Mouse (Mus musculus) cerebellum, adult 9-10 months (tissue): ENCODE results near the gene Akr1cl.
"Not testable (repeated sequence)": the region's sequence is repeated elsewhere in the genome, so short reads cannot be mapped to it uniquely, and the experiment has no call there.

ENCODE experiments used
- DNase-seq: peaks from one replicate; pipeline ENCODE4 v3.0.0; 2022

The Akr1cl gene

DNA sequence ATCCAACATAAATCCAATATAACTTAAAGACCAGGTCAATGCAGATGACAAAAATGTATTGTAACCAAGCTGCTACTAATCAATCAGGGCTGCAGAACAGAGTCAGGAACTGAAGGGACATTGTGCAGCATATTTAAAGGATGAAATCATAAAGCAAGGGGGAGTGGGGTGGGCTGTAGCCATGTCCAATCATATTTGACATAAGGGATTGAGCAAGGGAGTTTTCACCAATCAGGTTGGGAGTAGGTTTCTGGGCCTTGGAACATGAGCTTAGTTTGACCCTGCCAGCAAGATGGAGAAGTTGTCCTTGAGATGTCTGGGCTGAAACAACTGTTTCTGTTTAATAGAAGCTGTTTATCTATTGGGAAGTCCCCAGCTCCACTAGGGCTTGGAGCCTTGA is at the start of gene Akr1cl:
TSS of gene Akr1cl (minus strand) at position 119 of the 400 bp plus-strand sequence.
- no peak for DNase-seq

DNA sequence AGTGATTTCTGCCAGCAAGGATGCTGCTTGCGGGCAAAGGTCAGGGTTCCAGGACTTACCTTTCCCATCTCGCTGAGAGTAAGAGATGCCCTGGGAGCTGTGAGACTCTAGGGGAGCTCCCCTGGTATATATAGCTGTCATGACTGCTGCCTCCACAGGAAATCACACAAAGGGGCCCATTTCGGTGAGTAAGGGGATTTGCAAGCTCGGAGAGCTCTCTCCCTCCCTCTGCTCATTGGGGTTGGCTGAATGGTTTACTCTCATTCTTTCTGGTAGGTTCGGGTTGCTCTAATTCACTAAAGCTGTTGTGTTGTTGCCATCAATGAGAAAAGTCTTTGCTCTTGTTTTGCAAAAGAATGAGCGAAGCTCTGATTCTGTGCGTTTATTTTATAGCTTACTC is 49.6 kb upstream of the Akr1cl start, which contains the start of gene Crygb:
TSS of gene Crygb (minus strand) at position 101 of the 400 bp plus-strand sequence.
- no peak for DNase-seq

DNA sequence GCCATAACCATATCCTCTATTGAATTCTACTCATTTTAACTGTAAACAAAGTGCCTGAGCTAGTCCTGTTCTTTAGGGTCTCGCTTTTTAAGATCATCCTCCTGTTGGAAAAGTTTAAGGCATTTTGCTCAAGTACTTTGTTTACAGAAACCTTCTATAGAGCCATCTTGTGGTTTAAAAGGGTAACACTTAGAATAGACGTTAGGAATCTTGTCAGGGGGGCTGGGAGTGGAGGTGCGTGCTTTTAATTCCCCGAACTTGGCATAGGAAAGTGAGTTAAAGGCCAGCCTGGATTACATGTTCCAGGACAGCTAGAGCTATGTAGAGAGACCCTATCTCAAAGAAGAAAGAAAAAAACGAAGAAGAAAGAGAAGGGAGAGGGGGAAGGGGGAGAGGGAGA is 43.0 kb upstream of the Akr1cl start:
- no peak for DNase-seq

DNA sequence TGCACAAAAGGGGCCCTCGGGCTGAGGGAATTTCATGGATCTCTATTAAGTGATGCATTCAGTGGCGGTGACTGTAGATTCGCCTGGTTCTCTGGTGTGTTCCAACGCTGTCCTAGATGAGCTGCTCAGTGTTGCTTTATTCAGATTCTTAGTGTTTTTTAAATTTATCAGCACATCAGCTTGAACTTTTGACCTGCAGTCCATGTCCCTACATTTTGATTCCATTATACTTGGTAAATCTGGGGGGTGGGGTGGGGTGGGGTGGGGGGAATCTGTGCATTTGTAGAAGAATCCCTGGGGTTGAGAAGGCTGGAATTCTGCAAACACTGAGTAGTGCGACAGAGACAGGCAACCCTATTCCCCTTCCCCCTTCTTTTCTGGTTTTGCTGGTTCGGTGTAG is 41.0 kb upstream of the Akr1cl start, which contains the start of gene Crygc:
TSS of gene Crygc (minus strand) at position 101 of the 400 bp plus-strand sequence.
- DNase-seq, result no peak

DNA sequence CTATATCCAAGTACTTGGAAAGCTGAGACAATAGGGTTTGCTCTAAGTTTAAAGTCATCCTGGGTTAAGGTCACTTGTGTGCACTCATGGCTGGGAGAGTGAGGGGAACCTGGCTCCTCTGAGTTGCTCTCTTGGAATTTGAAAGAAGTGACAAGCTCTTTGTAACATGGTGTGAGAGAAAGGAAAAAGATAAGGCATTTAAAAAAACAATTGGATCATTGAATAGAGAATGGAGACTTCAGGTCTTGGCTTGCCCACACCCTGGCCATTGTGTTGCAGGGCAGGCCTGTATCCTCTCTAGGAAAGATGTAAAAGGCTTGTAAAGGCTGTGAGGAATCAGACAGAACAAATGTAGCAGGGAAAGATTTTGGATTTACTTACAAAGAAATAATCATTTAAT is 35.3 kb upstream of the Akr1cl start:
- no peak for DNase-seq

DNA sequence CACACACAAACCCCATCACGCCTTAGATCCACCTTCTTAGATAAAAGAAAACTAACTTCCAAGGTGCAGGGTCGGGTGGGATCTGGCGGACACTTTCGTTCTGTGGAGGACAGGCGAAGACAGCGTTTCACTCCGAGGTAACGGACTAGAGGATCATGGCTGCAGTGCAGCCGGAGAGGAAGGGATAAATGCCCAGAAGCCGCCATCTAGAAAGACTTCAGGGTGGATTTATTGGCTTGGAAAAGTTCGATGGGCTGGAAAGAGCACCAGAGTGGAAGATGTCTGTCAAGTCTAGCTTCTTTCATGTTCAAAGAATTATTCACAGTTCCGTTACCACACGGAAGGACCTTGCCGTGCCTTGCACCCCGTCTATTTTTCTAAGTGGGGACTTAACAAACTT is 31.6 kb upstream of the Akr1cl start:
- DNase-seq, result no peak

GRCm38 (mm10) chr1:65063352-65063751 is 30.8 kb upstream of the Akr1cl start, which contains the start of gene Crygd:
Gene Crygd (minus strand): TSS chr1:65063452.
- no peak for DNase-seq

GRCm38 (mm10) chr1:65052140-65052539 is 19.6 kb upstream of the Akr1cl start:
- no peak for DNase-seq

DNA sequence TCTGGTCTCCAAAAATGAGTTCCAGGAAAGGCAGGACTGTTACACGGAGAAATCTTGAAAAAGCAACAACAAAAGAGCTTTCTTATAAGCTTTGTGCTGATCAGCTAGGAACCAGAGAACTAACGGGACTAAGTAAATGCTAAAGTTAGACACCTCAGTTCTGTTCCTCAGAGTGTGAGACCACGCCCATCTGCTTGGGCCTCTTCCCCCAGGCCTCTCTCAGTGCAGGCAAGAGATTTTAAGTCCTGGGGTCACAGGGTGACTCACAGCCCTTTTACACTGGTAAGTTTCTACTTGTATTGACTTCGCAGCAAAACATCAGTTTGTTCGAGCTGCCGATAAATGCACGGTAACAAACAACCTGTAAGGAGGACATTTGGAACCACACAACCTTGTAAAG is 19.1 kb upstream of the Akr1cl start:
- DNase-seq, result no peak

DNA sequence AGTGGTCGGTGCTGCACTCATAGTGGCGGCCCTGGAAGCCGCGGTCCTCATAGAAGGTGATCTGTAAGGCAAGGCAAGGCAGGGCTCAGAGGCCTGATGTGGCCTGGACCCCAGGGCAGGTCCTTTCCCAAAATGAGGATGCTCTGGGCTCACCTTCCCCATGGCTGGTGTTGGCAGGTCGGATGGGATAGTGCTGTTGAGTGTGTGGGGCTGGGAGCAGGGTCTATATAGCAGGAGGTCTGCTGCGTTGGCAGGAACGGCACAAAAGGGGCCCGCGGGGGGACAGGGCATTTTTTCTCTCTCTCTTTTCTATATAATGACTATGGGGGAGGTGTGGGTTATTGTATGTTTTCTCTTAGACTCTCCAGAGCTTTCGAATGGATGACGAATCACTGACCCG is 18.4 kb upstream of the Akr1cl start, which contains the start of gene Cryge:
TSS of gene Cryge (minus strand) at position 198 of the 400 bp plus-strand sequence.
- not testable (repeated sequence) for DNase-seq

DNA sequence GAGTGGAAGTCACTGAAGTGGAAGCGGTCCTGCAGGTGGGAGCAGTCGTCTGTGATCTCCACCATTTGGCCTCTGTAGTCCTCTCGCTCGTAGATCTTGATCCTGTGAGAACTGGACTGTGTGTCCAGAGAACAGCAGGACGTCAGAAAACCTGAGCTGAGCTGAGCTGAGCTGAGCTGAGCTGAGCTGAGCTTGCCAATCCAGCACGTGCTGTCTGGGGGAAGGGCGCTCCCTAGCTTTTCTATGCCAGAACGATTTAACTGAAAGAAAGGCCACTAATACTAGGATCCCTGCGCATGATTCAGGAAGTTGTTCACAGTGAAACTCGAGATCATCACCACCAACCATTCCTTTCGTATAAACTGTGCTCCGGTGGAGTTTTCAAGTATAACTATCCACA is 16.2 kb upstream of the Akr1cl start:
- DNase-seq, result peak; percentile 1

DNA sequence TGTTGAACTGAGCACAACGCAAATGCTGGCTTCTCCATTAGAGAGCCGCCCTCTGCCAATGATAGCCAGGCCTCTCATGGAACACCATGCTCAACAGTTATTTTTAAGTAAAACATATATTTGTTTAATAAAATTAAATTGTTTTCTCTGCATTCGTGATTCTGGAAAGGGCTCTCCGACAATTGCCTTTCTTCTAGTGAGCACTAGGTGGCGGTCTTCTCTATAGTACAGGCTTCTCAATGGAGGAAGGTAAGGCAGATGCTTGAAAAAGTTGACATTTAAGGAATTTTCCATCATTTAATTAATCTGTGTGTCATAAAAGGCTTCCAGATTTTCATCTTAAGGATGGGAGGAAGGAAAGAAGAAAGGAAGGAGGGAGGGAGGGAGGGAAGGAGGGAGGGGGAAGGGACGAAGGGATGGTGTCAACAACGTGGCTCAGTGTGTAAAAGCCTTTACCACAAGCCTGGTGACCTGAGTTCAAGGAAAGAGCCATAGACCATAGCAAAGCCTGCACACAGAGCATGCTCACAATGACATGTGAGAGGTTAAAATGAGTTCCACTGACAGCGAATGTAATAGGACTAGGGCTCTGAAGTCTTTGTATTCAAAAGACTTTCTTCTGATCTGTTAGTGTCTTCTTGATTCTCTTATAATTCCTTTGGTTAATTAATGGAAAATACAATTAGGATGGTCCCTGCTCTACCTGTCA is 14.0 kb upstream of the Akr1cl start:
- DNase-seq, result peak; percentile 24

DNA sequence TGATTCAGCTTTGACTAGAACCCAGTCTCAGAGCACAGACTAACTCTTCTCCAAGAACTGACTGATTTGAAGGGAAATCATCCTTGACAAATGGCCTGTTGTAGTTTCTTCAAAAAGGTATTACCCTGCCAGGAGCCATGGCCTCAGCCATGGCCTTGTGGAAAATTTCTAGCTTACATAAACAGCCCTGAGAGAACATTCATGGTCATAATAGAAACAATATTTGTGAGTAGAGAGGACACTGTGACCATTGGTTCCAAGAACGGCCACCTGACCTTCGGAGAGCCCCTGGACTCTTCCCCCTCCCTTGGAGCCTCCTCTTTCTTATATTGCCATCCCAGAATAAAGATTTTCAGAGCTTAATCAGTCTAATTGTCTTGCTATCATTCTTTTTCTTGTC is 10.9 kb upstream of the Akr1cl start:
- no peak for DNase-seq

GRCm38 (mm10) chr1:65041837-65042236 is 9.3 kb upstream of the Akr1cl start:
- no peak for DNase-seq

DNA sequence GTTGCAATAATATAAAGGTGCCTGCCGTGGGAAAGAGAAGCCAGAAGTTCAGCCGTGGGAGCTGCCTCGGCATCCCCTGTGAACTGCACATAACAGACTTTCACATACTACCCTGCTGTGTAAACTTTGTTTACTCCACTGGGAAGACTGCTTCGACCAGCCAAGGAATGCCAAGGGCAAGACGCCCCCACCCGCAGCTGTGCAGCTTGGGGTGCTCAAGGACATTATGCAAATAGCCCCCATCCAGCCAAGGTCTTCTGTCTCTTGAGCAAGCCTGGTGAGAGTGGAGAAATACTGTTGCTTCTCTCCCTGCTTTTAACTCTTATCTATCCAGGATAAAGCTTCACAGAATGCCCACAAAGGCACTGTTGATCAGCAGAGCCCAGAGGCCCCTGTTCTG is 8.2 kb upstream of the Akr1cl start:
- DNase-seq, result no peak

DNA sequence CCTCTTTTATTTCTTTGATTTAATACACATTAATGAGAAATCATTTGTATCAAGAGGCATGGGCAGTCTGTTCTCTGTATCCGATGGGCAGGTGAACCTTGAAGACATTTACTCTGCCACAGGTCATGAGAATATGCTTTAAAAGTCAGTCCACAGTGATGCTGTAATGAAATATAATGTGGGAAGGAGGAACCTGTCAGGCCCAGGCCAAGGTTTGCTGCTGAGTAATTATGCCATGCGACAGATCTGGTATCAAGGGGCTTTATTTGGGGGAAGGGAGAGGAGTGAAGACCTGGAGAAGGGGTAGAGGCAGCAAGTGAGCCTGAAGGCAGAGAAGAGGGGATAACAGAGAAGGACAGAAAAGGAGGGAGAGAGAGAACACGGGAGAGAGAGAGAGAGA is 7.1 kb upstream of the Akr1cl start:
- DNase-seq, result no peak

DNA sequence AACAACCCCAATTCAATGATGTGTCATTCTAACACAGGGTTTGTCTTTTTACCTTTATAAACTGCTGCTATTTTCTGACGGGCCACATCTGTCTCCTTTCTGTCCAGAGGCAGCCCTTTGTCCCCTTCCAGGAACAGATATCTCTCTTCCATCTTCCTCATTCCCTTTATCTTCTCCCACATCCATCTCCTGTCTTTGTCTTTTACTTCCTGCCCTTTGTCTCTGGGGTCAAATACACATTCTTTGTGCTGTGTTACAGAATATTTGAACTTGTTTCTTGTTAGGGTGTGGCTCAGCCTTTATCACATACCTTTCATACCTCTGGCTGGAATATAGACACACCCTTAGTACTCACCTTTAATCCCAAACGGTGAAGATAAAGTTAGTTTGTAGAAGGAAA is 5.0 kb upstream of the Akr1cl start:
- no peak for DNase-seq

DNA sequence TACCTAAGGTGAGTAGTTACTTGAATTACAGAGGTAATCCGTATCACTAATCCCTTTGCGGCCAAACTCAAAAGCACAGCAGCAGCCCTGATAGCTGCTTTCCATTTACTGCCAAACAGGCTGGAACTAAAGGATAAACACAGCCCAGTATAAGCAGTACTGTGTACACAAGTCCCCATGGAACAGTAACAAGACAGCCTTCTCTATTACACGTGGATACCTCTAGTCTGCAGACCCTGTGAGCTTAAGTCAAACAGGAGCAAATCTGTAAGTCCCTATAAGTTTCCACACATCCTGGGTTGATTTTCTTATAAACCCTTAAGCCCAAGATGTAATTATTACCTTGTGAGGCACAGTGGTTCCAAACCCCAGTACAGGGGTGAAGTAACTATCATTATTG is 3.0 kb upstream of the Akr1cl start:
- no peak for DNase-seq

GRCm38 (mm10) chr1:65028206-65028605 is 4.4 kb downstream of the Akr1cl start:
- no peak for DNase-seq

- no peak for DNase-seq
Observed at GRCm38 (mm10) chr1:65012726-65013125, 19.8 kb downstream of the Akr1cl start.

GRCm38 (mm10) chr1:65010153-65010552 is 22.4 kb downstream of the Akr1cl start:
- peak; percentile 74 for DNase-seq

DNA sequence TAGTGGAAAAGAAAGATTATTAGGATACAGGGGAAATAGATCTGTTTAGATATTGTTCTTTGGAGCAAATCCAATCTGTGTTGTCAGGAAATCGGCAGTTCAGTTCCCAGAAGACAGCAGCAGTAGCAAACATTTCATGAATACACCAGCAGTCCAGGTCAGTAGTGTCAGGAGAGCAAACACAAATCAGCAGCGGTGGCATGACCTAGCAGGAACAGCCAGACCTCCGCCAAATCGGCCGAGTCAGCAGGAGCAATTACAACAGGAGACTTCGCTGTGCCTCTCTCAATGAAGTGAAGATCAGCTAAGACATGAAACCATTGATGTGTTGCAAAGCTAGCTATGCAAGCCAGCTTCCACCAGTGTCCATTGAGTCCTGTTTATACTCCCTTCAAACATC is 27.0 kb downstream of the Akr1cl start:
- no peak for DNase-seq

GRCm38 (mm10) chr1:65004526-65004925 is 28.0 kb downstream of the Akr1cl start:
- no peak for DNase-seq

GRCm38 (mm10) chr1:64993206-64993605 is 39.4 kb downstream of the Akr1cl start:
- DNase-seq, result peak; percentile 69

GRCm38 (mm10) chr1:64988176-64988575 is 44.4 kb downstream of the Akr1cl start:
- DNase-seq, result no peak
